Mouse (Mus musculus) limb, embryonic 14.5 days (tissue): ENCODE results near the gene Mfsd4b5. TPM values are rescaled to one million over a fixed set of nuclear protein-coding genes. Genes with fewer than 3 reads are reported as not detected.
"Not testable (repeated sequence)": the region's sequence is repeated elsewhere in the genome, so short reads cannot be mapped to it uniquely, and the experiment has no call there.

Experiments used
- ATAC-seq: fragments of 200-750 bp; cut with Nextera tagmentation; 2 replicates; pipeline ENCODE4 v1.8.0; 2017; ENCODE audit warnings: low read depth, moderate number of reproducible peaks, moderate TSS enrichment; ENCODE audit not compliant: low FRiP score
- DNase-seq: peaks from one replicate; pipeline ENCODE4 v3.0.0-alpha.2; 2015; ENCODE audit warnings: low spot score
- H3K27ac ChIP-seq: fragments of 300-500 bp; sonication (generic); replicated peaks from 2 replicates; pipeline ENCODE4 v1.5.1; 2014; ENCODE audit warnings: low read depth, mild to moderate bottlenecking, low read length, moderate library complexity, mixed read lengths
- H3K27me3 ChIP-seq: fragments of 300-500 bp; sonication (generic); 2 replicates; pipeline ENCODE4 v1.6.1; 2014; ENCODE audit warnings: low read length, mixed read lengths; ENCODE audit not compliant: control insufficient read depth, insufficient read depth
- H3K36me3 ChIP-seq: fragments of 300-500 bp; sonication (generic); 2 replicates; pipeline ENCODE4 v1.6.1; 2014; ENCODE audit warnings: mild to moderate bottlenecking, low read length, moderate library complexity, mixed read lengths; ENCODE audit not compliant: control insufficient read depth, insufficient read depth
- H3K4me1 ChIP-seq: fragments of 300-500 bp; sonication (generic); 2 replicates; pipeline ENCODE4 v1.6.1; 2014; ENCODE audit warnings: antibody characterized with exemption, low read length, mixed read lengths; ENCODE audit not compliant: control insufficient read depth, insufficient read depth
- H3K4me2 ChIP-seq: fragments of 300-500 bp; sonication (generic); replicated peaks from 2 replicates; pipeline ENCODE4 v1.6.1; 2014; ENCODE audit warnings: low read depth, mild to moderate bottlenecking, low read length, moderate library complexity; ENCODE audit not compliant: severe bottlenecking
- H3K4me3 ChIP-seq: fragments of 300-500 bp; sonication (generic); replicated peaks from 2 replicates; pipeline ENCODE4 v1.5.1; 2014; ENCODE audit warnings: low read length
- H3K9ac ChIP-seq: fragments of 300-500 bp; sonication (generic); 2 replicates; pipeline ENCODE4 v1.6.1; 2014; ENCODE audit warnings: mild to moderate bottlenecking, low read depth, low read length, moderate library complexity; ENCODE audit not compliant: severe bottlenecking
- H3K9me3 ChIP-seq: fragments of 300-500 bp; sonication (generic); 2 replicates; pipeline ENCODE4 v1.6.1; 2016; ENCODE audit warnings: low read length; ENCODE audit not compliant: control insufficient read depth
- POLR2A ChIP-seq: fragments of 200-500 bp; IDR thresholded peaks from 2 replicates; pipeline ENCODE4 v1.8.0; 2012; ENCODE audit warnings: inconsistent platforms, mild to moderate bottlenecking, moderate library complexity, borderline replicate concordance; ENCODE audit not compliant: insufficient read depth, insufficient read length; ENCODE audit errors: extremely low read depth
- WGBS: fragments of 180-500 bp; shearing (Covaris S2); extraction: QIAGEN DNeasy Blood & Tissue Kit; methylation state at CpG from one replicate; pipeline ENCODE4 v1.1.7; 2014; 5-methylcytosine and 5-hydroxymethylcytosine counted together
- polyA plus RNA-seq, 2 experiments: library from polyadenylated mRNA; depleted of rRNA in 1 of 2; stranded (reverse) in 1 of 2; unstranded in 1 of 2; fragments of >200 nt; fragmentation: Nextera tagmentation in 1 of 2; extraction: Ambion mirVana in 1 of 2; gene quantifications; 2 replicates each; pipeline versions ENCODE4 v1.2.1 to v1.2.3; 2012 to 2014

The Mfsd4b5 gene
- polyA plus RNA-seq, 2 experiments = 0.09 to 0.11 TPM

DNA sequence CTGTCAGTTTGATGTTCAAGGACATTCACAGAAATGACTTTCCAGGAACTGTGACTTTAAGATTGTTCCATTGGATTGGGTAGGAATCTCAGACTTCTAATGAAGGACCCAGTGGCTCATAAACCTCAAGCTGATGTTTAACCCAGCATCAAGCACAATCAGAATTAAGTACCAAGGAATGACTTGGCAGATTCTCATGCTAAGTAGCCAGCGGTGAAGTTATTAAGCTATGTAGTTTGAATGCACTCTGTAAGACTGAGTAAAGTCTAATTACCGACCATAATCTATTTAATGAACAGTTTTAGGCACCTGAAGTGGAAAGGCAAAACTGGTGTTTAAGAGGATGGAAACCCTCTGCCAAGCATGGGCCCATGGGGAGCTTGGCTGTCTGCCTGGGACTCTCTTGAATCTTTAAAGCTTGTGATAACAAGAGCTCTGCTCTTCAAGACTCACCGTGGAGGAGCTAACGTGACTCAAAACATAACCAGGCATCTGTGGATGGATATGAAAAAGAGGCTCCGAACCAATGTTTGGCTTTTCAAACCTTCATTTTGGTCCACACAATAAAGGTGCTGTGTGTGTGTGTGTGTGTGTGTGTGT lies 31.9 kb upstream of the Mfsd4b5 start:
- H3K9me3 ChIP-seq = no peaks in the 10 kb centered on the region
- H3K27me3 ChIP-seq = no peaks in the 10 kb centered on the region
- no peak overlapping the region for H3K4me2 ChIP-seq
- no peak overlapping the region for H3K4me3 ChIP-seq
- H3K4me1 ChIP-seq = no peaks in the 10 kb centered on the region
- no peaks in the 10 kb centered on the region for H3K36me3 ChIP-seq
- no peak overlapping the region for H3K9ac ChIP-seq
- WGBS = 75% methylated on average over 5 of the region's 5 CpGs
- no peak for ATAC-seq
- DNase-seq = no peak
- H3K27ac ChIP-seq = no peak overlapping the region
- TF ChIP-seq POLR2A = no peak

DNA sequence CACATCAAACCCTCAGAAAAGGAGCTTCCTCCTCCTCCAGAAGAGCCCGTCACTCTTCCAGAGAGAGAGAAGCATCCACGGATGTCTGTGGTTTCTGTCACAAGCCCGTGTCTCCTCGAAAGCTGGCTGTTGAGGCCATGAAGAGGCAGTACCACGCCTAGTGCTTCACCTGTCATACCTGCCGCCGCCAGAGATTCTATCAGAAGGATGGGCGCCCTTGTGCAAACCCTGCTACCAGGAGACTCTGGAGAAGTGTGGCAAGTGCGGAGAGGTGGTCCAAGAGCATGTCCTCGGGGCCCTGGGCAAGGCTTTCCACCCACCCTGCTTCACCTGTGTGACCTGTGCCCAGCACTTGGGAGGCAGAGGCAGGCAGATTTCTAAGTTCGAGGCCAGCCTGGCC lies 23.1 kb upstream of the Mfsd4b5 start:
- ATAC-seq = no peak
- no peak for TF ChIP-seq POLR2A
- Histone ChIP-seq H3K4me3 (no peak overlapping the region), H3K27me3 (no peaks in the 10 kb centered on the region), H3K9me3 (no peaks in the 10 kb centered on the region), H3K9ac (no peak overlapping the region), H3K4me1 (peaks cover 8% of the 10 kb centered on the region; the same call in 1 of the 2 replicates), H3K27ac (no peak overlapping the region), H3K36me3 (no peaks in the 10 kb centered on the region), H3K4me2 (no peak overlapping the region)
- DNase-seq = no peak
- WGBS = 88% methylated on average over 11 of the region's 11 CpGs

DNA sequence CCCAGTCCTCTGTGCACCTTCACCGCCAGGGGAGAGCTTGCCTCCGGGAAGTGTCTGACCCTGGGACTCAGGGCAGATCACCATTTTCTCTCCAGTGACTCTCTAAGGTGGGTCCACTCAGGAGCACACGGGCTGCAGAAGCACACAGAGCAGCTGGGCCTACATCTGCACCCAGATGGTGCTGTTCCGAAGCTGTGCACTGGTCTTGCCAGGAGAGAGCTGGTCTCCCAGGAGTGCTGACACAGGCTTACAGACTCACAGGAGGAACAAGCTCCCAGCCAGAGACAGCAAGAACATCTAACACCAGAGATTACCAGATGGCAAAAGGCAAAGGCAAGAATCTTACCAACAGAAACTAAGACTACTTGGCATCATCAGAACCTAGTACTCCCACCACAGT lies 22.4 kb upstream of the Mfsd4b5 start:
- WGBS = 75% methylated on average over 4 of the region's 4 CpGs
- ATAC-seq = not testable (repeated sequence)

DNA sequence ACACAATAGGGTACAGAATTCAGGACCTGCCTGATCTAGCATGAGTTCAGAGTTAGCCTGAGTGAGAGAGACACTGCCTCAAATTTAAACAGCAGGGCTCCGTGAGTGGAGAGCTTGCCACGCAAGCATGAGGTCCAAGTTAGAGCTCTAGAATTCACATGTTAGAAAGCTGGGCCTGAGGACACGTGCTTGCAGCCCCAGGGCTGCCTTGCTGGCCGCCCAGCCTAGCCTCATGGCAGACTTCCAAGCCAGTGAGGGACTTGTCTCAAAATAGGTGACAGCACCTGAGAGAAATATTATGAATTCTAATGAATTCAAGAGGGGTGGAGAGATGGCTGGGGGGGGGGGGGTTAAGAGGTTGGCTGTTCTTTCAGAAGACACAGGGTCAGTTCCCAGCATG lies 21.5 kb upstream of the Mfsd4b5 start:
- Histone ChIP-seq H3K9me3 (no peaks in the 10 kb centered on the region), H3K4me1 (peaks cover 8% of the 10 kb centered on the region; the same call in 1 of the 2 replicates), H3K27me3 (no peaks in the 10 kb centered on the region), H3K4me2 (no peak overlapping the region), H3K36me3 (no peaks in the 10 kb centered on the region), H3K27ac (no peak overlapping the region), H3K9ac (no peak overlapping the region), H3K4me3 (no peak overlapping the region)
- DNase-seq (no peak), ATAC-seq (no peak)
- WGBS = 85% methylated on average over 4 of the region's 4 CpGs
- no peak for TF ChIP-seq POLR2A

More for the DNA sequence above, 22.4 kb upstream of the Mfsd4b5 start:
- not testable (repeated sequence) for H3K9me3 ChIP-seq, H3K9ac ChIP-seq, H3K4me1 ChIP-seq, H3K36me3 ChIP-seq, H3K4me2 ChIP-seq, H3K4me3 ChIP-seq, H3K27ac ChIP-seq, DNase-seq, H3K27me3 ChIP-seq

DNA sequence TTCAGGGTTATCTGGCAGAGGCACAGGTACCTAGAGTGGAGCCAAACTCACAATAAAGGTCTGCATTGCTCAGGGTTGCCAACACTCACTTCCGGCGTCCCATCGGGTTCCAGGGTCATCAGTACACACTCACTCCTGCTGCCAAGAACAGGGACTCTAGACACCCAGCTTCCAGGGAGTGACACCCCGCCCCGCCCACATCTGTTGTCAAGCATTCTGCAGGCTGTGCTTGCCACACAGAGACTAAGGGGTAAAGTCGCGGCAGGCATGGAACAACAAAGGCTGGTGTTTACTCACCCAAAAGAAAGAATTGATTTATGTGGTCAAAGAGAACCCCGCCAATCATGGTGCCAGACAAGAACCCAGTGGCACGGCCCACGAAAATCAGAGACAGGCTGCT lies 20.5 kb upstream of the Mfsd4b5 start:
- Histone ChIP-seq H3K27me3 (no peaks in the 10 kb centered on the region), H3K4me1 (peaks cover 8% of the 10 kb centered on the region; the same call in 1 of the 2 replicates), H3K4me3 (no peak overlapping the region), H3K4me2 (no peak overlapping the region), H3K9me3 (no peaks in the 10 kb centered on the region), H3K36me3 (no peaks in the 10 kb centered on the region), H3K27ac (no peak overlapping the region), H3K9ac (no peak overlapping the region)
- 80% methylated on average over 10 of the region's 10 CpGs for WGBS
- no peak for ATAC-seq
- no peak for TF ChIP-seq POLR2A
- no peak for DNase-seq

DNA sequence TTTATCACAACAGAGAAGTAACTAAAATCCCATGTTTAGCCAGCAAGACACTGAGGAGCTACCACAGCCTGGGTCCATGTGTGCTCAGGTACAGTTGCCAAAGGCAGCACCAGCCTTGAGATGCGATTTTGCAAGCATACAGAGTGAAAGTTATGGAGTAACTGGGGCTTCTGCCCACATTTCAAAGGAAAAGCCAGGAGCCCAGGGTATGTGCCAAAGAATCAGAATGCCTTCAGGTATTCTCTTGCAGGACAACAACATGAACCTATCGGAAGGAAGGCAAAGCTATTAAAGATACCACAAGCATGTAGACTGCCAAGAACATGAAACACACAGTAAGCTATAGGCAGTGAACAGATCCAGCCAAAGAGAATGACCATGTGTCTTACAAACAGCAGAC lies 14.3 kb upstream of the Mfsd4b5 start:
- no peak overlapping the region for H3K4me3 ChIP-seq
- DNase-seq = no peak
- no peak for TF ChIP-seq POLR2A
- 90% methylated on average over 2 of the region's 2 CpGs for WGBS
- no peaks in the 10 kb centered on the region for H3K36me3 ChIP-seq
- no peak overlapping the region for H3K4me2 ChIP-seq
- no peaks in the 10 kb centered on the region for H3K9me3 ChIP-seq
- ATAC-seq = no peak
- peaks cover 6% of the 10 kb centered on the region; the same call in 1 of the 2 replicates for H3K4me1 ChIP-seq
- H3K27ac ChIP-seq = no peak overlapping the region
- H3K9ac ChIP-seq = no peak overlapping the region
- no peaks in the 10 kb centered on the region for H3K27me3 ChIP-seq
